Mouse (Mus musculus) adrenal gland, adult 18-20 months (tissue): Measurements from ENCODE around the gene Mycbp2. TPM values are rescaled to one million over a fixed set of nuclear protein-coding genes. Genes with fewer than 3 reads are reported as not detected.

Experiments used
- DNase-seq, 2 experiments: peaks; one replicate each; pipeline ENCODE4 v3.0.0; 2021 to 2022; ENCODE audit warnings: low spot score in 2 of 2
- total RNA-seq, 2 experiments: library from RNA; stranded (reverse); gene quantifications; 1 replicate in 1 of 2; 2 replicates in 1 of 2; pipeline ENCODE4 v1.2.3; 2021

The Mycbp2 gene
- total RNA-seq, 2 experiments from 2014 or later, result 42.0 to 44.8 TPM

GRCm38 (mm10) chr14:103109971-103110370, 236.6 kb downstream of the Mycbp2 start:
- DNase-seq, result no peak

GRCm38 (mm10) chr14:103106301-103106700, 240.3 kb downstream of the Mycbp2 start:
- no peak for DNase-seq

- DNase-seq, result no peak
Measured at GRCm38 (mm10) chr14:103102731-103103335, 243.8 kb downstream of the Mycbp2 start.

GRCm38 (mm10) chr14:103102246-103102645, 244.4 kb downstream of the Mycbp2 start:
- no peak for DNase-seq

GRCm38 (mm10) chr14:103101171-103101570, 245.4 kb downstream of the Mycbp2 start:
- DNase-seq, result no peak

GRCm38 (mm10) chr14:103100296-103100695, 246.3 kb downstream of the Mycbp2 start:
- DNase-seq, result no peak

- peak; percentile 87 to 88 for DNase-seq
Measured at GRCm38 (mm10) chr14:103099238-103099933, 247.2 kb downstream of the Mycbp2 start, which contains the start of gene Fbxl3. Fbxl3 (minus strand) TSS chr14:103099566.

GRCm38 (mm10) chr14:103098587-103099235, 247.9 kb downstream of the Mycbp2 start:
- peak; percentile 90 to 91 for DNase-seq

- DNase-seq, result no peak
Measured at GRCm38 (mm10) chr14:103098213-103098586, 248.4 kb downstream of the Mycbp2 start.

GRCm38 (mm10) chr14:103096621-103097020, 250.0 kb downstream of the Mycbp2 start:
- peak in 1 of 2 experiments; percentile 34 for DNase-seq

GRCm38 (mm10) chr14:103095826-103096225, 250.8 kb downstream of the Mycbp2 start:
- no peak for DNase-seq

GRCm38 (mm10) chr14:103095036-103095435, 251.6 kb downstream of the Mycbp2 start:
- DNase-seq, result no peak

GRCm38 (mm10) chr14:103093670-103094069, 252.9 kb downstream of the Mycbp2 start:
- DNase-seq, result no peak

- DNase-seq, result no peak
Measured at GRCm38 (mm10) chr14:103093236-103093635, 253.4 kb downstream of the Mycbp2 start.

- DNase-seq, result peak in 1 of 2 experiments; percentile 35
Measured at GRCm38 (mm10) chr14:103088624-103089023, 258.0 kb downstream of the Mycbp2 start.

- DNase-seq, result no peak
Measured at GRCm38 (mm10) chr14:103087846-103088245, 258.8 kb downstream of the Mycbp2 start.

- no peak for DNase-seq
Measured at GRCm38 (mm10) chr14:103086671-103087324, 259.8 kb downstream of the Mycbp2 start.

GRCm38 (mm10) chr14:103085840-103086533, 260.6 kb downstream of the Mycbp2 start:
- no peak for DNase-seq

GRCm38 (mm10) chr14:103079209-103079977, 267.2 kb downstream of the Mycbp2 start:
- no peak for DNase-seq
